Mouse (Mus musculus) E14TG2a.4 (cell line): ENCODE measurements at regions not wholly inside any gene's neighbourhood (a gene's known extent, or its start where the extent isn't known, plus 50 kb on each side); places are given as distances from the start of the nearest gene placed in this dataset.

Experiments used
- CTCF ChIP-seq: conservative IDR thresholded peaks from 2 replicates; pipeline ENCODE4 v1.5.1; 2014; ENCODE audit warnings: low read length
- NANOG ChIP-seq: IDR thresholded peaks from 2 replicates; pipeline ENCODE4 v1.6.1; 2014; ENCODE audit warnings: borderline replicate concordance, low read length, mixed read lengths
- POU5F1 ChIP-seq: IDR thresholded peaks from 2 replicates; pipeline ENCODE4 v1.6.1; 2014; ENCODE audit warnings: low read length, borderline replicate concordance

- TF ChIP-seq NANOG (no peak), CTCF (no peak), POU5F1 (no peak)
Observed at GRCm38 (mm10) chr16:55745094-55745493, 93.6 kb downstream of the Nfkbiz start.
